Mouse (Mus musculus) Patski (cell line): ENCODE measurements around the gene Itgb3bp. TPM values are rescaled to one million over a fixed set of nuclear protein-coding genes. Genes with fewer than 3 reads are reported as not detected.
A peak's percentile ranks its signal among the peaks of the same experiment; 100 is the strongest.

Experiments used
- ATAC-seq: fragments of 100-300 bp; one replicate; pipeline ENCODE4 v1.8.0; 2021
- CTCF ChIA-PET: fragments of 350-600 bp; sonication (Branson Sonifier 250); formaldehyde crosslinking; loops from one replicate; lab custom pipeline; 2022; ENCODE audit warnings: inconsistent platforms; lab: Charles Lee
- POLR2A ChIA-PET: fragments of 350-600 bp; sonication (Branson Sonifier 250); formaldehyde crosslinking; loops from one replicate; lab custom pipeline; 2022; ENCODE audit warnings: antibody characterized with exemption, inconsistent platforms; lab: Charles Lee
- DNase-seq: peaks from one replicate; pipeline ENCODE4 v3.0.0-alpha.2; 2011; ENCODE audit warnings: low read depth, low spot score
- H3K27me3 ChIP-seq: fragments of 371-371 bp; one replicate; pipeline ENCODE4 v1.5.1; 2021
- CTCF ChIP-seq: fragments of 100-300 bp; IDR thresholded peaks from one replicate; pipeline ENCODE4 v1.5.1; 2021
- in situ Hi-C: fragments of 300-500 bp; cut with MboI; formaldehyde crosslinking; loops from 3 replicates; pipeline ENCODE4 v1.11.1; 2018; ENCODE audit warnings: low pct_unique_long_range_greater_than_20kb, mixed read lengths
- polyA plus RNA-seq: library from polyadenylated mRNA; unstranded; gene quantifications from one replicate; pipeline ENCODE4 v1.2.3, GENCODE M21; 2021

The Itgb3bp gene
- polyA plus RNA-seq, 1 experiment from 2014 or later: 4.3 TPM

GRCm38 (mm10) chr4:99881882-99882281 lies 47.7 kb downstream of the Itgb3bp start:
- ATAC-seq (no peak), DNase-seq (no peak)
- ChIA-PET CTCF (interaction anchor here (0.7 to 1.5 kb wide), 5 partner anchors 9 to 535 kb away, joined by 3 to 5 read pairs (median 4); no protein-coding TSS in a partner anchor), POLR2A (no interaction called here)
- peak; percentile 42 for TF ChIP-seq CTCF
- no peaks in the 10 kb centered on the region for H3K27me3 ChIP-seq
- in situ Hi-C loops: no loop called here

GRCm38 (mm10) chr4:99829094-99830073 lies 100.2 kb downstream of the Itgb3bp start, which contains the start of gene Efcab7:
Efcab7 (plus strand) TSS chr4:99829198.
- no peak for TF ChIP-seq CTCF
- H3K27me3 ChIP-seq: no peaks in the 10 kb centered on the region
- DNase-seq (peak; percentile 77), ATAC-seq (peak; percentile 69)
- ChIA-PET POLR2A (interaction anchor here (0.6 kb wide), 1 partner anchor 102 kb away, joined by 3 read pairs; no protein-coding TSS in a partner anchor), CTCF (interaction anchor here (1.1 kb wide), 1 partner anchor 51 kb away, joined by 3 read pairs; no protein-coding TSS in a partner anchor)
- in situ Hi-C loops: no loop called here

GRCm38 (mm10) chr4:99828739-99829093 lies 100.9 kb downstream of the Itgb3bp start:
- no peak for DNase-seq
- POLR2A ChIA-PET: interaction anchor here (0.6 kb wide), 1 partner anchor 103 kb away, joined by 3 read pairs; no protein-coding TSS in a partner anchor
- in situ Hi-C loops: no loop called here
- H3K27me3 ChIP-seq: no peaks in the 10 kb centered on the region
- no peak for ATAC-seq
- CTCF ChIA-PET: no interaction called here
- no peak for TF ChIP-seq CTCF

GRCm38 (mm10) chr4:99828337-99828736 lies 101.3 kb downstream of the Itgb3bp start:
- no peak for DNase-seq
- ATAC-seq: no peak
- H3K27me3 ChIP-seq: no peaks in the 10 kb centered on the region
- ChIA-PET CTCF (no interaction called here), POLR2A (interaction anchor here (0.6 to 0.7 kb wide), 2 partner anchors 452 to 739 kb away, joined by 3 to 5 read pairs; no protein-coding TSS in a partner anchor)
- in situ Hi-C loops: no loop called here
- TF ChIP-seq CTCF: no peak

DNA sequence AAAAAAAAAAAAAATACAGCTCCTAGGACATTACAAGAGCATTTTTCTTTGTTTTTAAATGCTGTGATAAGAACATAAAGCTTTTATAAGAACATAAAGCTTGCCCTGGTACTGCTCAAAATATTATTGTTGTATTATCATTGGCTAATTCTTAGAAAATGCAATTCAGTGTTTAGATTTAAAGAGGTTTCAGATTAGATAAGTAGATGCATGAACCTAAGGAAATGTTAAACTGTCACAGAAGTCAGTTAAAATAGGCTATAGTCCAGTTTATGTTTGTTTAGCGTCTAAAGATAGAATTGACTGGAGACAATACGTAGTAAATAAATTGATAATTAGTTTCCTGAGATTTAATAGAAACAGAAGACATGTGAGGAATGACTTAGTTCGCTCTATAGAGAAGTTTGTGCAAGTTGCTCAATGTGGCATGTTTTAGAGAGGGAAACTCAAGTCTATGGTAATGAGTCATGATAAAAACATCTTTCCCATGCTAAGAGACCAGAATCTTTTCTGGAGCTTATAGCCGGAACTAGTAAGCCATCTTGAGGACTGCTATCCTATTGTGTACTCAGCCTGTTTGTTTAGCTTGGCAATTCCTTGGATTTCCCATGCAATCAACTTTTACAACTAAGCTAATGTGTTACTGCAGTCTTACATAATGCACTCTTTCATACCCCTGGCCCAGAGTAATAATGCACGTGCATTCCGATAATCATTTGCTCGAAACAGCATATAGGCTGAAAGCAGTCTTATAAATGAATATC lies 112.7 kb downstream of the Itgb3bp start:
- DNase-seq (no peak), ATAC-seq (peak; percentile 47)
- no peak for TF ChIP-seq CTCF
- POLR2A ChIA-PET: no interaction called here
- CTCF ChIA-PET: no interaction called here
- in situ Hi-C loops: no loop called here
- H3K27me3 ChIP-seq: no peaks in the 10 kb centered on the region

DNA sequence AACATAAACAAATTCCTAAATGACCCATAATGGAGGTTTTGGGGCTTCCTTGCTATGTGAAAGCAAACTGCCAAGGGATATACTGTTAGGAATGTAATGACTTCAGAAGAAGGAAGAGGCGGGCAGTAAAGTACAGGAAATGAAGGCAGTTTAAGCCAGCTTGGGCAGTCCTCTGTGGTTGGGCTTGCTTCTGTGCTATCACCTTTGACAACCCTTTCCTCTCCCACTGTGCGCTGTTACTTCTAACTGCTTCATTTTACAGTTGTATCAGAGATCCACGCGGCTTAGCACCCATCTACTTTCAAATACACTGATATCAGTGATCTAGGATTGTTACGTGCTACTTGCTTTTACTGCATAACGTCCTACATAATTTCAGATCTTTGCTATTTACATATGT lies 137.2 kb downstream of the Itgb3bp start:
- in situ Hi-C loops: no loop called here
- TF ChIP-seq CTCF: no peak
- H3K27me3 ChIP-seq: no peaks in the 10 kb centered on the region
- DNase-seq: no peak
- ChIA-PET CTCF (no interaction called here), POLR2A (no interaction called here)
- ATAC-seq: no peak

DNA sequence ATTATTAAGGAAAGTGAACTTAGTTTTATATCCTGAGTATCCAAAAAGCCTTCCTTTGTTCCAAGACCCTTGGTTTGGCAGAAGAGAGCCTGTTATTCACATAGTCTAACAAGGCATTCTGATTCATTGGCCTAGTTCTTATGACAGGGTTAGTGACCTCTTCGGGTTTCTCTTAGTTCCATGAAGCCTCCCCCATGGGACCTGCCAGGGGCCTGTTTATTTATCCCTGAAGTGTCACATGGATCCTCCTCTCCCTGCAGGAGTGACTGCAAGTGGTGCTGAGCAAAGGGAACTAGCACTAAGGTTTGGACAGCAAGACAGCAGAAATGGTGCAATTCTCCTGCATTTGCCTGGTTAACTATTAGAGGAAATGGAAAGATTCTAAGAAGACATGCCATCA lies 156.6 kb downstream of the Itgb3bp start:
- POLR2A ChIA-PET: no interaction called here
- DNase-seq: no peak
- in situ Hi-C loops: no loop called here
- TF ChIP-seq CTCF: no peak
- CTCF ChIA-PET: no interaction called here
- no peak for ATAC-seq
- no peaks in the 10 kb centered on the region for H3K27me3 ChIP-seq

- TF ChIP-seq CTCF: no peak
- ChIA-PET POLR2A (no interaction called here), CTCF (no interaction called here)
- H3K27me3 ChIP-seq: no peaks in the 10 kb centered on the region
- ATAC-seq (no peak), DNase-seq (no peak)
- in situ Hi-C loops: no loop called here
Observed at GRCm38 (mm10) chr4:99770555-99770954, 159.1 kb downstream of the Itgb3bp start.

DNA sequence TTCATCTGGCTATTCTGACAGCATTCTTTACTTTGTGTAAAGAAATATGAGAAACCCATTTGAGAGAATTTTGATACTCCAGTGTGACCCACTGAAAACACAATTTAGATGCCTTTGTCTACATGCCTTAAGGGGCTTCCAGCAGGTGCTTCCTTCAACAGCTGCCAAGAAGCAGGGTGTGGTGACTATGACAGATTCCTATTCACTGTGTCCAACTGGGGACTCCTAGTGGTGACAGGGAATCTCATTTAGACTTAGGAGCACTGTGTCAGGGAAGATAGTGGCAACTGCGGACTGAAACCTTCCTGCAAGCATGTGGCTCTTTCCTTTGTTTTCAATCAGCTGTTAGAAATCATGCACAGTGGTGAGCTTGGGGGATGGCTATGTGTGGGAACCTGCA lies 162.9 kb downstream of the Itgb3bp start:
- DNase-seq: no peak
- peak; percentile 44 for TF ChIP-seq CTCF
- H3K27me3 ChIP-seq: no peaks in the 10 kb centered on the region
- in situ Hi-C loops: no loop called here
- no peak for ATAC-seq
- CTCF ChIA-PET: interaction anchor here (1.1 to 1.2 kb wide), 3 partner anchors 8 to 67 kb away, joined by 3 read pairs; no protein-coding TSS in a partner anchor
- POLR2A ChIA-PET: no interaction called here

GRCm38 (mm10) chr4:99766303-99766702 lies 163.3 kb downstream of the Itgb3bp start:
- no peak for TF ChIP-seq CTCF
- ChIA-PET POLR2A (no interaction called here), CTCF (interaction anchor here (0.9 to 1.2 kb wide), 2 partner anchors 8 to 10 kb away, joined by 3 read pairs; no protein-coding TSS in a partner anchor)
- no peak for ATAC-seq
- no peak for DNase-seq
- in situ Hi-C loops: no loop called here
- no peaks in the 10 kb centered on the region for H3K27me3 ChIP-seq
